Mouse (Mus musculus) naive thymus-derived CD4-positive, alpha-beta T cell, adult 2 months (primary cell): ENCODE results near the gene Otop1.

Experiments
- DNase-seq: peaks from one replicate; pipeline ENCODE4 v3.0.0-alpha.2; 2011; ENCODE audit warnings: low read depth

The Otop1 gene

GRCm38 (mm10) chr5:38275771-38276170, at the start of gene Otop1:
TSS of gene Otop1 (plus strand) at chr5:38275972.
- no peak for DNase-seq

- DNase-seq = peak; percentile 74
These were observed 40.4 kb upstream of the Otop1 start for GRCm38 (mm10) chr5:38235422-38235821.

- DNase-seq = no peak
These were observed 39.1 kb upstream of the Otop1 start for GRCm38 (mm10) chr5:38236627-38237026.

GRCm38 (mm10) chr5:38240727-38241472, 34.9 kb upstream of the Otop1 start:
- DNase-seq = no peak

GRCm38 (mm10) chr5:38241473-38241834, 34.3 kb upstream of the Otop1 start:
- no peak for DNase-seq

GRCm38 (mm10) chr5:38241966-38242365, 33.8 kb upstream of the Otop1 start:
- DNase-seq = no peak

- peak; percentile 63 for DNase-seq
These were observed 20.6 kb upstream of the Otop1 start for GRCm38 (mm10) chr5:38255195-38255594.

GRCm38 (mm10) chr5:38255644-38256043, 20.1 kb upstream of the Otop1 start:
- DNase-seq = no peak

- no peak for DNase-seq
These were observed 19.2 kb upstream of the Otop1 start for GRCm38 (mm10) chr5:38256551-38256950.

GRCm38 (mm10) chr5:38258034-38258772, 17.6 kb upstream of the Otop1 start:
- DNase-seq = no peak

GRCm38 (mm10) chr5:38258773-38259146, 17.0 kb upstream of the Otop1 start:
- no peak for DNase-seq

- DNase-seq = peak; percentile 28
These were observed 16.2 kb upstream of the Otop1 start for GRCm38 (mm10) chr5:38259455-38260106.

- DNase-seq = peak; percentile 80
These were observed 15.6 kb upstream of the Otop1 start, which contains the start of gene Tmem128 for GRCm38 (mm10) chr5:38260107-38260682. TSS of gene Tmem128 (plus strand) at chr5:38260185.

- no peak for DNase-seq
These were observed 4.8 kb upstream of the Otop1 start for GRCm38 (mm10) chr5:38270942-38271341.

GRCm38 (mm10) chr5:38273831-38274230, 1.9 kb upstream of the Otop1 start:
- DNase-seq = no peak

GRCm38 (mm10) chr5:38276451-38276850, 679 bp downstream of the Otop1 start:
- DNase-seq = no peak

- no peak for DNase-seq
These were observed 1.5 kb downstream of the Otop1 start for GRCm38 (mm10) chr5:38277098-38277866.

GRCm38 (mm10) chr5:38277936-38278600, 2.3 kb downstream of the Otop1 start:
- DNase-seq = no peak

- no peak for DNase-seq
These were observed 4.3 kb downstream of the Otop1 start for GRCm38 (mm10) chr5:38280075-38280474.

- DNase-seq = no peak
These were observed 10.0 kb downstream of the Otop1 start for GRCm38 (mm10) chr5:38285724-38286123.

- DNase-seq = no peak
These were observed 12.7 kb downstream of the Otop1 start for GRCm38 (mm10) chr5:38288476-38288875.
